Mouse (Mus musculus) spleen, adult 2 months (tissue): ENCODE results near the gene Eva1a.

Experiments
- CTCF ChIP-seq: fragments of 200-500 bp; IDR thresholded peaks from 2 replicates; pipeline ENCODE4 v1.5.1; 2011; ENCODE audit warnings: mild to moderate bottlenecking, inconsistent platforms; ENCODE audit not compliant: insufficient read depth, insufficient read length, insufficient replicate concordance; ENCODE audit errors: extremely low read depth
- POLR2A ChIP-seq: fragments of 200-500 bp; IDR thresholded peaks from 2 replicates; pipeline ENCODE4 v1.6.1; 2011; ENCODE audit warnings: low read depth, low read length, inconsistent platforms

DNA sequence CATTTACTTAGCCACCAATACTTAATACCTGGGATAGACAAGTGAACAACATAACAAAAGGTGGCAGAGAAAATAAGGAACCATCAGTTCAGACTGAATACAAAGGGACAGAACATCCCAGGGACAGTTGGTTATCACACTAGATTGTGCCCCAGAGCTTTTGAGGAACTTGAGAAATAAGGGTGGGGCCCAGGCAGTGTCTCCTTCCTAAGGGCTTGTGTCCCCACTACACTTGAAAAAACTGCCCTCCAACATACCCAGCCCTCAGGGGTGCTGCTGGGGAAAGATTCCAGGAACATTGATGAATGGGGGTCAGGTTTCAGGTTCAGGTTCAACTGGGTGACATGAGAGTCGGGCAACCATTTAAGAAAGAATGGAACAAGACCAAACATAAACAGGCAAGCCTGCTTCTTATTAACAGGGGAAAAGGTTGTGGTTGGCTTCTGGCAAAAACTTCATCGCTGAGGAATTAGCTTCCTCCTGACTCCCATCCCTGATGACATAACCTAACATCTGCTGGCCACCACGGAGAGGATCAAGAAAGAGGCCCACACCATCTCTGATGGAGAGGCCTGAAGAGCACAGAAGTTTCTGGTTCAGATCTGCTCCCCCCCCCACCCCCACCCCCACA lies 74.6 kb downstream of the Eva1a start:
- no peak for TF ChIP-seq POLR2A
- TF ChIP-seq CTCF, result no peak
